Comparison of ENCODE assay signal across 9 mouse cellular contexts in the genomic region with DNA sequence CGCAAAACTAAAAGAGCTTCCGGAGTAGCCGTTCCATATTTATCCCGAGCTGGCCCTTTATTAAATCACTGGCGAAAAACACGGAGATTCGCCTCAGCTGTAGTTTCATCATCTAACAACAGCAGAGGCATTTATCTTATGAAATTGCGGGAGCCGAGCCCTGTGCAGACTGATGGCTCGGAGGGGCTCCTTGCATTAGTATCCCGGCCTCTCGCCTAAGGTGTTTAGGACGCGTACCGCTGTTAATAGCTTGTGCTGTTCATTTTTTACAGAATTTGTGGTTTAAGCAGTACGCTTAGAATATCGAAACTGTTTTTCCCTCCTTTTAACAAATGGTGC.
A peak's percentile ranks its signal among the peaks of the same experiment; 100 is the strongest.
DNase-seq lines count a peak whose midpoint lies in the region; ATAC-seq and TF ChIP-seq lines count a peak whose summit lies in the region.
"Had no signal": no experiment of that assay in that cellular context is flagged by ENCODE, and none has a peak within 500 bp of the region (broad histone marks: within the 10 kb centered on the region; RNA-seq: fewer than 3 reads in every experiment).

No protein-coding gene starts in this region.

- DNase-seq in kidney, postnatal 0 days (ENCODE audit: low spot score) = no peak
- no peak for DNase-seq in kidney, adult 9 months
- peak; percentile 7 for DNase-seq in hindbrain, postnatal 0 days (ENCODE audit: low spot score)
- no peak for DNase-seq in spleen, postnatal 4 days (ENCODE audit: low spot score in 2 of 2)
- no peak for DNase-seq in cerebellum, adult 9-10 months
- no peak for DNase-seq in adipocyte (ENCODE audit: low spot score)
- DNase-seq: right cerebral cortex, postnatal 14 days had no signal

- no peaks in the 10 kb centered on the region for H3K27me3 ChIP-seq in kidney, postnatal 0 days (ENCODE audit: insufficient read depth, low read length)
- peaks cover 15% of the 10 kb centered on the region; the same call in 1 of the 2 replicates for H3K27me3 ChIP-seq in embryonic facial prominence, embryonic 15.5 days
- H3K27me3 ChIP-seq in hindbrain, postnatal 0 days (ENCODE audit: insufficient read depth, low read length) = no peaks in the 10 kb centered on the region
- H3K27me3 ChIP-seq in neural tube, embryonic 12.5 days (replicated peaks) = no peaks in the 10 kb centered on the region

- WGBS in kidney, postnatal 0 days = 54% methylated on average over 17 of the region's 17 CpGs
- WGBS in embryonic facial prominence, embryonic 15.5 days = 26% methylated on average over 17 of the region's 17 CpGs
- 53% methylated on average over 17 of the region's 17 CpGs for WGBS in hindbrain, postnatal 0 days
- 57% methylated on average over 17 of the region's 17 CpGs for WGBS in neural tube, embryonic 12.5 days

- H3K27ac ChIP-seq in kidney, postnatal 0 days = no peak overlapping the region
- no peak overlapping the region for H3K27ac ChIP-seq in embryonic facial prominence, embryonic 15.5 days (replicated peaks)
- H3K27ac ChIP-seq in hindbrain, postnatal 0 days = no peak overlapping the region
- no peak overlapping the region for H3K27ac ChIP-seq in neural tube, embryonic 12.5 days

- peak overlapping the region; percentile 44 for H3K4me2 ChIP-seq in kidney, postnatal 0 days (ENCODE audit: low read length)
- peak overlapping the region; percentile 49 for H3K4me2 ChIP-seq in embryonic facial prominence, embryonic 15.5 days (replicated peaks)
- peak overlapping the region; percentile 56 for H3K4me2 ChIP-seq in hindbrain, postnatal 0 days (ENCODE audit: low read depth, low read length)
- peak overlapping the region; percentile 49 for H3K4me2 ChIP-seq in neural tube, embryonic 12.5 days (replicated peaks)

- H3K4me3 ChIP-seq in kidney, postnatal 0 days (replicated peaks; ENCODE audit: low read depth, low read length) = peak overlapping the region; percentile 1; the same call in 1 of the 2 replicates
- H3K4me3 ChIP-seq in embryonic facial prominence, embryonic 15.5 days (replicated peaks) = peak overlapping the region; percentile 36
- H3K4me3 ChIP-seq in hindbrain, postnatal 0 days (ENCODE audit: low read length) = peak overlapping the region; percentile 25
- H3K4me3 ChIP-seq in neural tube, embryonic 12.5 days = no peak overlapping the region

- no peaks in the 10 kb centered on the region for H3K4me1 ChIP-seq in kidney, postnatal 0 days (replicated peaks; ENCODE audit: insufficient read depth, low read length)
- H3K4me1 ChIP-seq in embryonic facial prominence, embryonic 15.5 days = peaks cover 6% of the 10 kb centered on the region; the same call in 1 of the 2 replicates
- no peaks in the 10 kb centered on the region for H3K4me1 ChIP-seq in hindbrain, postnatal 0 days (ENCODE audit: insufficient read depth, low read length)
- no peaks in the 10 kb centered on the region for H3K4me1 ChIP-seq in neural tube, embryonic 12.5 days

- no peak overlapping the region for H3K9ac ChIP-seq in kidney, postnatal 0 days (ENCODE audit: low read depth, low read length)
- H3K9ac ChIP-seq in embryonic facial prominence, embryonic 15.5 days = no peak overlapping the region
- no peak overlapping the region; the same call in 1 of the 2 replicates for H3K9ac ChIP-seq in hindbrain, postnatal 0 days (replicated peaks; ENCODE audit: low read length)
- no peak overlapping the region for H3K9ac ChIP-seq in neural tube, embryonic 12.5 days

- no peaks in the 10 kb centered on the region for H3K9me3 ChIP-seq in kidney, postnatal 0 days (replicated peaks; ENCODE audit: low read length)
- no peaks in the 10 kb centered on the region for H3K9me3 ChIP-seq in embryonic facial prominence, embryonic 15.5 days (replicated peaks)
- H3K9me3 ChIP-seq in hindbrain, postnatal 0 days (ENCODE audit: low read length) = no peaks in the 10 kb centered on the region
- H3K9me3 ChIP-seq in neural tube, embryonic 12.5 days = no peaks in the 10 kb centered on the region

- ATAC-seq in kidney, postnatal 0 days (replicated peaks; ENCODE audit: low FRiP score, low read depth) = no peak
- ATAC-seq in embryonic facial prominence, embryonic 15.5 days (ENCODE audit: insufficient number of reproducible peaks, low FRiP score, low TSS enrichment, low read depth) = no peak
- ATAC-seq in hindbrain, postnatal 0 days = 0 out of 2 replicates have a peak, but pooled peaks have one; percentile 29
- no peak for ATAC-seq in neural tube, embryonic 12.5 days (ENCODE audit: low FRiP score, low read depth)

- TF ChIP-seq CTCF in kidney, postnatal 0 days (IDR thresholded peaks at IDR 0.05; ENCODE audit: low read depth) = no peak
- TF ChIP-seq CTCF in hindbrain, postnatal 0 days (IDR thresholded peaks at IDR 0.05; ENCODE audit: low read depth) = no peak

- no peaks in the 10 kb centered on the region for H3K36me3 ChIP-seq in kidney, postnatal 0 days (ENCODE audit: insufficient read depth, low read length)
- H3K36me3 ChIP-seq in embryonic facial prominence, embryonic 15.5 days = no peaks in the 10 kb centered on the region
- no peaks in the 10 kb centered on the region for H3K36me3 ChIP-seq in hindbrain, postnatal 0 days (ENCODE audit: insufficient read depth, low read length)
- no peaks in the 10 kb centered on the region for H3K36me3 ChIP-seq in neural tube, embryonic 12.5 days
